Mouse (Mus musculus) left cerebral cortex, adult 11 months (tissue): Measurements from ENCODE around the gene Hbb-bt.
"Not testable (repeated sequence)": the region's sequence is repeated elsewhere in the genome, so short reads cannot be mapped to it uniquely, and the experiment has no call there.

Experiments used
- DNase-seq: peaks from one replicate; pipeline ENCODE4 v3.0.0; 2022; ENCODE audit warnings: low spot score

The Hbb-bt gene

DNA sequence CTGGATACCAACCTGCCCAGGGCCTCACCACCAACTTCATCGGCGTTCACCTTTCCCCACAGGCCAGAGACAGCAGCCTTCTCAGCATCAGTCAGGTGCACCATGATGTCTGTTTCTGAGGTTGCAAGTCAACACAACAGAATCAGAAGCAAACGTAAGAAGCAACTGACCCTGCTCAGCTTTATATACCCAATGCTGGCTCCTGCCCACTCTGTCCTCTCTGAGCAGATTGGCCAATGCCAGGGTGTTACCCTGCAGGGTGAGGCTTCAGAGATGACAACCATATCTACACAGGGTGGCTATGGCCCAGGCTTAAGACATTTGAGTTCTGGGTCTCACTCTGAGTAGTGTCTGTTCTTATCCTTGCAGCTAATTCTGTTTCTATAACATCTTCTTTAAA, at the start of gene Hbb-bt:
Hbb-bt (minus strand) TSS at position 231 of the 400 bp plus-strand sequence.
- no peak for DNase-seq

DNA sequence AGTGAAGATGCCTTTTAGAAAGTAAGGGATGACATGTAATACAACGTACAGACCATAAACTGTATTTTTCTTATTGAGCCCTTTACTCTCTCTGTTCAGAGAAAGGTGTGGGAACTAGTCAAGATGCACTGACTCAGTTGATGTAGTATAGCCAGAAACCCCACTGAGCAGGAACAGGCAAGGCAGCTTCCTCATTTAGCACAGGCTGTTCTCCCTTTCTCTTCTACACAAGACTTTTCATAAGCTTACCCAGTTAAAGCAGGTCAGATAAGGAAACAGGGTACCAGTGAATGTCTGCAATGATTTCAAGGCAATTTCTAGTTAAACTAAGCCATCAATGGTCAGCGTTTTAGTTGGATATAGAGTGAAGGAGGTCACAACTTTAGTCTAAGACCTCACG, 47.7 kb upstream of the Hbb-bt start:
- DNase-seq = no peak

DNA sequence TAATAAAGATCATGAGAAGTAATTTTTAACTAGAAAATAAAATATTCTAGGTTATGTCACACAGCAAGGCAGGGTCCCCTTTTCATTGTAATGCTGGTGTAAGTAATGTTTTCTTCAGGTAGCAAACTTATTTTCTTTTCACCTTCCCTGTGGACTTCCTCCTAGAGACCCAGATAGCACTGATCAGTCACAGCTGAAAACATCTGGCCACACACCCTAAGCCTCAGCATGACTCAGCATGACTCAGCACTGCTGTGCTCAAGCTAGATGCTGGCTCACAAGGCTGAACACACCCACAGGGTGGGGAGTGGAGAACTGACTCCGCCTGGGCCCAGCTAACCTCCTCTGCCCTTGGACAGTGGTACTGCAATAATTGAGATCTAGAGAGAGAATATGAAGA, 47.1 kb upstream of the Hbb-bt start:
- DNase-seq = no peak

DNA sequence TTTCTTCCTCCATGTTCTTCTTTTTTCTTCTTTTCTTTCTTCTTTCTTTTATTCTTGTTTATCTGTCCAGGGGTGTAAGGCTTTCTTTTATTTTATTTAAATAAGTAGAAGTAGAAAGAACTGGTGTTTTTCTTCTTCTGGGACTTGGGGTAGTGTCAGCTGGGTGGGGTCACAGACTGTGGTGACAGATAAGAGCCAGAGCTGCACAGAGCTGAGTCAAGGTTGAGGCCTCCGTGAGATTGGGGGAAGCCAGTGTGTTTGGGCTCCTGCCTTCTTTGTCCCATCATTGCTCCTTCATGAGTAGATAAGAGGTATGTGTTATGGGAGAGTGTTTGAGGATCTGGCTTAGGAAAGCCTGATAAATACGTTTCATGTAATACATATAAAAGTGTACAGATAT, 45.3 kb upstream of the Hbb-bt start:
- DNase-seq = no peak

DNA sequence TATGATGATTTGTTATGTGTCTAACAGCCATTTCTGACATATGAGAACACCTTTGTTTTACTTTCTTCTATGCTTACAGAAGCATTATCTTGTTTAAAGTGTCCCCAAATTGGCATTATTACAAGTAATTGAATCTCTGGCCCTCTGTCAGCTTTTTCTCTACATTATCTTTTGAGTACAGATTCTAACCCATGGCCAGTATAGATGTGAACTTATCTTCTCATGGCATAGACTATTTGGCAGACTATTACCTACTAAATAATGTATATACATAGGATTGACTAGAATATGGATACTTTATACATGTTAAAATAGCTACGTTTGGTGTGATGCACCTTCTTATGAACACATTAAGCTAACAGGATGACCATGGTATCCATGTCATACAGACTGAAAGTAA, 40.9 kb upstream of the Hbb-bt start:
- no peak for DNase-seq

DNA sequence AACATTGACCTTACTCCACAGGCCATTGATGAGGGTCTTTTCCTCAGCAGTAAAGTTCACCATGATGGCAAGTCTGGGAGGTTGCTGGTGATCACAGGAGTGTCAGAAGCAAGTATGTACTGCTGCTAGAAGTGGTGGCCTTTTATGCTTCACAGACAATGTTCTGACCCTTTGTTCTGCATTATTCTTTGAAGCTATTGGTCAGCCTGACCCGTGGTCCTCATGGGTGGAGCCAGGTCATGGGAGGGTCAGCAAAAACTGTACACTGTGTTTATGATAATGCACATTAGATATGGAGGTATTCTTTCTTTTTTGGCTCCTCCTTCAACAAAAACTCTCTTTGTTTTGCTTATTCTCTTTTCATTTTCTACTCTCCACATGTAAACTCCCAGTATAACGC, 39.3 kb upstream of the Hbb-bt start, which contains the start of gene Hbb-y:
Hbb-y (minus strand) TSS at position 127 of the 400 bp plus-strand sequence.
- DNase-seq = no peak

DNA sequence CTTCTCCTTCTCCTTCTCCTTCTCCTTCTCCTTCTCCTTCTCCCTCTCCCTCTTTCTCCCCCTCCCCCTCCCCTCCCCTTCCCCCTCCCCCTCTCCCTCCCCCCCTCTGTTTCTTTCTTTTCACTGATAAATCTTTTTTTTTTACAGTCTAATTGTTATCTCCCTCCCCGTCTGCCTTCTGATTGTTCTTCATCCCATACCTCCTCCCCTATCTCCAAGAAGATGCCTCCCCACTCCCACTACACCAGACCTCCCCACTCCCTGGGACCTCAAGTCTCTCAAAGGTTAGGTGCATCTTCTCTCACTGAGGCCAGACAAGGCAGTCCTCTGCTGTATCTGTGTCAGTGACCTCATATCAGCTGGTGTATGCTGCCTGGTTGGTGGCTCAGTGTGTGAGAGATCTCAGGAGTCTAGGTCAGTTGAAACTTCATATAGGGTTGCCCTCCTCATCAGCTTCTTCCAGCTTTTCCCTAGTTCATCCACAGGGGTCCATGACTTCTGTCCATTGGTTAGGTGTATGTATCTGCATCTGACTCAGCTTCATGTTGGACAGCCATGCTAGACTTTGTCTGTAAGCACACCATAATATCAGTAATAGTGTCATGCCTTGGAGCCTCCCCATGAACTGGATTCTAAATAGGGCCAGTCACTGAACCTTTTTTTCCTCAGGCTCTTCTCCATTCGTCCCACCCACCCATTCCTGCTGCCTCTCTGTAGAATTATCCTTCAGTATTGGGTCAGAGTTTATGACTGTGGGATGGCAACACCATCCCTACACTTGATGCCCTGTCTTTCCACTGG, 30.9 kb upstream of the Hbb-bt start:
- DNase-seq = no peak

DNA sequence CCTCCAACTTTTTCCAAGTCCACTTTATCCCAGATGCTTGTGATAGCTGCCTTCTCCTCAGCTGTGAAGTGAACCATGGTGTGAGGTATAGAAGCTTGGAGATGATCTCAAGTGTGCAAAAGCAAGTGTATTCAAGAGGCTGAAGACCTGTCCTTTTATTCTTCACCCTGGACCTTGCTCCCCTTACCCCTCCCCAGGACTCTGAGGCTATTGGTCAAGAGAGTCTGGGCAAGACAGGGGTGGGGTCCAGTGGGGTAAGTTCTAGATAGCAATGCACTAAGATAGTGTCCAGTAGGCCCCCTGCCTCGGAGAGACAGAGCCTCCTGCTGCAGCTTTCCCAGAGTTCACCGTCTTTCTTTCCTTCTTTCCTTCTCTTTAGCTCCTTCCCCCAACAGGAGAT, 29.2 kb upstream of the Hbb-bt start, which contains the start of gene Hbb-bh1:
Hbb-bh1 (minus strand) TSS at position 131 of the 400 bp plus-strand sequence.
- no peak for DNase-seq

DNA sequence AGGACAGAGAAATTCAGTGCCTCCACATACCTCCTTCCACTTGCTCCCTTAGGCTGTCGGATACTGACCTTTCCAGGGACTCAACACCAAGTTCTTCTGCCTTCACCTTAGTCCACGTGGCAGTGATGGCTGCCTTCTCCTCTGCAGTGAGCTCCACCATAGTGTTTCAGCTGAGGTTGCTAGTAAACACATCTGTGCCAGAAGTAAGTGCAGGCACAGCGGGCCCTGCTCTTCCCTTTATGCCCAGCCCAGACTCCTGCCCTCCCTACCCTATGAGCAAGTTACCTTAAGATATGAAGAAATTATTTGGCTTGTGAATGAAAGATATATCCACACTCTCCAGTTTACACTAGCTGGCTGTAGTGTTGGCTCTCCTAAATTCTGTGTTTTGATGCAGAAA, 26.5 kb upstream of the Hbb-bt start, which contains the start of gene Hbb-bh2:
Hbb-bh2 (minus strand) TSS at position 253 of the 400 bp plus-strand sequence.
- DNase-seq = no peak

DNA sequence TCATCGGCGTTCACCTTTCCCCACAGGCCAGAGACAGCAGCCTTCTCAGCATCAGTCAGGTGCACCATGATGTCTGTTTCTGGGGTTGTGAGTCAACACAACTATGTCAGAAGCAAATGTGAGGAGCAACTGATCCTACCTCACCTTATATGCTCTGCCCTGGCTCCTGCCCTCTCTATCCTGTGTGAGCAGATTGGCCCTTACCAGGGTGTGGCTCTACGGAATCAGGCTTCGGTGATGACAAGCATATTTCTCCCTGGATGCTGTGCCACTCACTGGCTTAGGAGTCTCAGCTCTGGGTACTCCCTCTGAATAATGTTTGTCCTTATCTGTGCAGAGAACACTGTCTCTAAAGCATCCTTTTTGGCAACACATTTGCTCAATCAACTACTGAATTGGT, 14.0 kb upstream of the Hbb-bt start, which contains the start of gene Hbb-bs:
Hbb-bs (minus strand) TSS at position 289 of the 400 bp plus-strand sequence.
- DNase-seq = no peak

DNA sequence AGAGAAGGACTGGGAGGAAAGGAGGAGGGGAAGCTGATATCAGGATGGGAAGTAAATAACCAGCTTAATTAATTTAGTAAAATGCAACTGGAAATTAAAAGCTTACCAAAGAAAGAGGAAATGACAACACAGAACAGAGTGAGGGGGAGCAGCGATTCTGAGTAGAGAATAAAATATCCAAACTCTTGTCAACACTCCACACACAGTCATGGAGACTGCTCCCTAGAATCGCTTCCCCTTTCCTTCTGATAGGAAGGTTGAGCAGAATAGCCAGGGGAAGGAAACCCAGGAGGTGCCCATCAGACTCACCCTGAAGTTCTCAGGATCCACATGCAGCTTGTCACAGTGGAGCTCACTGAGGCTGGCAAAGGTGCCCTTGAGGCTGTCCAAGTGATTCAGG, 13.3 kb upstream of the Hbb-bt start:
- not testable (repeated sequence) for DNase-seq

DNA sequence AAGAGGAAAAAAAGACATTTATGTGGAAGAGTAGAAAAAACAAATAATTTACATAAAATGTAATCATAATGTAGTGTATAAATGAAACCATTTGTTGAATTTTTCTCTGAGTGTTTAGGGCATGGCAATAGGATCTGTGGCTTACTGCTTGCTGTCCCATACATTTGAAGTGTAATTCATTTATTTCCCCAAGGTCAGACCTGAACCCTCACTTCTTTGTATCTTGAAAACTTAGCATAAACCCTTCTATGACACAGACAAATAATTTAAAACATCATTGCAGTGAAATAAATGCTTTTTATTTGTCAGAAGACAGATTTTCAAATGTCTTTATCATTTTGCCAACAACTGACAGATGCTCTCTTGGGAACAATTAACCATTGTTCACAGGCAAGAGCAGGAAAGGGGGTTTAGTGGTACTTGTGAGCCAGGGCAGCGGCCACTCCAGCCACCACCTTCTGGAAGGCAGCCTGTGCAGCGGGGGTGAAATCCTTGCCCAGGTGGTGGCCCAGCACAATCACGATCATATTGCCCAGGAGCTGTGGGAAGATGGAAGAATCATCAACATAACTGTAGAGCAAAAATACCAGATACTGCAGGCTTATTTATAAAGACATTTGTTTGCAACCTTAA, 12.6 kb upstream of the Hbb-bt start:
- no peak for DNase-seq

DNA sequence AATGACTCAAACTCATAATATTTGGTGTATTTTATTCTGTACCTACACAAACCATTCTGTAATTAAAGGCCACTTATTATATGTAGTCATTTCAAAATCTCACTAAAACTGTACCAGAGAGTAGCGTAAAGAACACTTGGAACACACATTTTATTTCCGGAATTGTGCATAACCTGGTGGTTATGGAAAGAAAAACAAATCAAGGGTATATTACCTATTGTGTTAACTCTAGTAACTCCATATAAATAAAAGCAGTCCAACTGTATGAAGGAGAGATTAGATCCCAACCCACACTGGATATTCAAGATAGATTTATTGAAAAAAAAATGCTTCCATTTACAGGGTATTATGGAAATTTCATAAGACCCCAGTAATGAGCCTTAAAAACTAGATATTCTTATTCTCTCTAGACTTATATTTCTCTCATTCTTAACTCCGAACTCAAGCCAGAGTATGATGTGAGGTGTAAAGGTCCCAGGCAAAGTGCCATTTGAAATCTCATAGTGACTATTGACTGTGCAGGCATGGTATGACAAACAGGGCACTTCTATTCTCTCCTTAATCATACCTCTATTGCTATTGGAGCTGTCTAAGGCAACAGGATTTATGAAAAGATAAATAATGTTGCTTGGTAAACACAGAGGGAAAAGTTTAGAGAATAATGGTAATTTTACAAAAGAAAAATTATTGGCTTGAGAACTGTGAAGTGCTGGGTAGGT, 11.9 kb upstream of the Hbb-bt start:
- DNase-seq = no peak

DNA sequence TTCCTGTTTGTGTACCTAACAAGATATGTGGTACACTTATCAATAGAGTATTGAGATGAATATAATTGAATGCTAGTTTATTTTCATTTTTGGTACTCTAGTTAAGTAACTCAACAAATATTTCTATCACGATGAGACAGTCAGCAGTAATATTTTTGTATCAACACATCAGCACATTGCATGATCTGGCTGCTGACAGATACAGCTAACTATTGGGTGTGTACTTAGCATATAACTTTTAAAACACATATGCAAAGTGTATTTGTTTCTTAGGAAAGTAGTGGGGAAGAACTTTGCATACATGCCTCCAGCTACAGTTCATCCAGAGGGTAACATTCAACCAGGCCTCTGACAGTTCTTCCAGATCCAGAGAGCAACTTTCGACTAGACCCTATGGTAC, 10.8 kb upstream of the Hbb-bt start:
- no peak for DNase-seq

DNA sequence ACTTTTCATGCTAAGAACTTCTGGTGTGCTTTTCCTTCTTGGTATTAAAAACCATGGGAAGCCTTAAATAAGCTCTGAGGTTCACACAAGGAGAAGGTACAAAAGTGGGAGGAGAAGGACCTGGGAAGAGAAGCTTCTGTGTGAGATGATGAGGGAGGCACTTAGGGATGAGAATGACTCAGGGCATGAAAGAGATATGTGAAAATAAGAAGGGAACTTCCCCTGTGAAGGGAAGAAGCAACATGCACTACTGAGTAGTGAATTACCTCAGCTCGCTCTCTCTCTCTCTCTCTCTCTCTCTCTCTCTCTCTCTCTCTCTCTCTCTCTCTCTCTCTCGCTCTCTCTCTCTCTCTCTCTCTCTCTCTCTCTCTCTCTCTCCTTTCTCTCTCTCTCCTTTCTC, 1.3 kb upstream of the Hbb-bt start:
- not testable (repeated sequence) for DNase-seq

DNA sequence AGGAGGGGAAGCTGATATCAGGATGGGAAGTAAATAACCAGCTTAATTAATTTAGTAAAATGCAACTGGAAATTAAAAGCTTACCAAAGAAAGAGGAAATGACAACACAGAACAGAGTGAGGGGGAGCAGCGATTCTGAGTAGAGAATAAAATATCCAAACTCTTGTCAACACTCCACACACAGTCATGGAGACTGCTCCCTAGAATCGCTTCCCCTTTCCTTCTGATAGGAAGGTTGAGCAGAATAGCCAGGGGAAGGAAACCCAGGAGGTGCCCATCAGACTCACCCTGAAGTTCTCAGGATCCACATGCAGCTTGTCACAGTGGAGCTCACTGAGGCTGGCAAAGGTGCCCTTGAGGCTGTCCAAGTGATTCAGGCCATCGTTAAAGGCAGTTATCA, 644 bp downstream of the Hbb-bt start:
- not testable (repeated sequence) for DNase-seq

DNA sequence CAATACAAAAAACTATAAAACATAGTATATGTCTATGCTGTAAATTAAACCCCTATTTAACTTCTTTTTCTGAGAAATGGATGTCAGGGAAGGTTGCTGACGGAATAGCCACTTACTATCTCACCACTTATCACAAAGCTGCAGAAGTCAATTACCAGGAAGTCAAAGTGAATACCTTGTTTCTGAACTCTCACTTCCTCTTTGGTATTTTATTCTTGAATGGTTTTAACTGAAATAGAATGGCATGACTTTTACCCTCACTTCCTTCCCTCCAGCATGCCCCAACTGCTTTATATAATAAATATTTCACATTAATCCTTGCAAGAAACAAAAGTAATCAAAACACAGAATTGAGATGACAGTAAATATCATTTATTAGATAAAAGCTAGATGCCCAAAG, 1.6 kb downstream of the Hbb-bt start:
- no peak for DNase-seq

DNA sequence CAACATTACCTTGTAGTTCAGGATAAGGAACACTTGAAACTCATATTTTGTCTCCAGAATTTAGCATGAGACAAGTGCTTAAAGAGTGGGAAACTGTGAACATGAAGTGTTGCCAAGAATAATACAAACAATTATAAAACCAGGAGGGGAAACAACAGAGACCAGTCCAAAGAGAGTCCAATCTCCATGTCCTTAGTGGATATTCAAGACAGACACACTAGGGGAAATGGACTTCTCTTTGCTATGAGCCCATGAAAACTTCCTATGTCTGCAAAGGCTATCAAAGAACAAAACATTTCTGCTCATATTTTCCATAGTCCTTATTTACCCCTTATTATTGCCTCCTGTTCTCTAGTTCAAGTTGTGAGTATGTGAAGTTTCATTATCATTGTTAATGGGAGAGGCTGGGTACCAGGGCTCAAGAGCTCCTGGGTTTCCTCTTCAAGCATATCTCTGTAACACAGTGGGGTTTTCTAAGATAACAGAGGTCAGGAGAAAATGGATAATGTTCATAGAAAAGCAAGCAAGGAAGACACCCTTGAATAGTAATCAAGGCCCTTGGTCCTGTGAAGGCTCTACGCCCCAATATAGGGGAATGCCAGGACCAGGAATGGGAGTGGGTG, 2.5 kb downstream of the Hbb-bt start:
- DNase-seq = no peak

DNA sequence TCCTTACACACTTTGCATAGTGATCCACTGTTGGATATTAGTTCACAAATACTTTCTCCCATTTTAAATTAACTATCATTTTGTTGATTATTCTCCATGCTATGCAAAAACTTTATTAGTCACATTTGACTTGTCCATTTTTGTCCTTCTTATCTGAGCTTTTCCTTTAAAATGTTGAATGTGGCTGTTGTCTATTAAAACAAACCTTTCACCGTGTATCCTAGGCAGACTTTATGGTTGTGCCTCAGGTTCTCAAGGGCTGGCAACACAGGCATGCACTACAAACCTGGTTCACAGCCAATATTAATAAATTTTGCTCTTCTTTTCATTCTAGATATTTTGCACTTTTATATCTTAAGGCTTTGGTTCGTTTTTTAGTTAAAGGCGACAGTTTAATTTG, 3.0 kb downstream of the Hbb-bt start:
- no peak for DNase-seq

DNA sequence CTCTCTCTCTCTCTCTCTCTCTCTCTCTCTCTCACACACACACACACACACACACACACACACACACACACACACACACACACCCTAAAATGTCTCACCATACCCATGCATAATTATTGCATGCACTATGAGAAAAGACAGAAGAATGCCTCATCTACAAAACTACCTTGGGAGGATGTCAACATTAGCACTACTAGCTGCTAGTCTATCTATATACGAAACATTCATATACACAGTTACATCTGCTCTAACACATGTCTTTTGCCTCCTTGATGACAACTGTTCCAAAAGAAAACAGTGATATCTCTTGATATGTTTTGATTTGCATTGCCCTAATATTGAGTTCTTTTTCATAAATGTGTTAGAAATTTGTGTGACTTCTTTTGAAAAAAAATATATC, 3.5 kb downstream of the Hbb-bt start:
- no peak for DNase-seq

DNA sequence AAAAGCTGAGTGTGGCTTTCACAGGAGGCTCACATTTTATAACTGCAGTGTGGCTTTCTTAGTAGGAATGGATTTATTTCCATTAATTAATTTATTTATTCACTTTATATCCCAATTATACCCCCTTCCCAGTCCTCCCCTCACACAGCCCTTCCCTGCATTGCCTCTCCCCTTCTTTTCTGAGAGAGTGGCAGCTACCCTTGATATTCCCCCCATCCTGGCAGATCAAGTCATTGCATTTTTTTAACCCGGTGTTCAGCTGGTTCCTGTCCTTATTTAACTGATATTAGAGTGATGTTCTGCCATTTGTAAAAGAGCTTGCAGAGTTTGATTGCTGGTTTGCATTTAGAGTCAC, 4.0 kb downstream of the Hbb-bt start:
- no peak for DNase-seq
